Mouse (Mus musculus): ENCODE measurements around the gene Epb41l3.
"Not testable (repeated sequence)": the region's sequence is repeated elsewhere in the genome, so short reads cannot be mapped to it uniquely, and the experiment has no call there.

Gene Epb41l3

DNA sequence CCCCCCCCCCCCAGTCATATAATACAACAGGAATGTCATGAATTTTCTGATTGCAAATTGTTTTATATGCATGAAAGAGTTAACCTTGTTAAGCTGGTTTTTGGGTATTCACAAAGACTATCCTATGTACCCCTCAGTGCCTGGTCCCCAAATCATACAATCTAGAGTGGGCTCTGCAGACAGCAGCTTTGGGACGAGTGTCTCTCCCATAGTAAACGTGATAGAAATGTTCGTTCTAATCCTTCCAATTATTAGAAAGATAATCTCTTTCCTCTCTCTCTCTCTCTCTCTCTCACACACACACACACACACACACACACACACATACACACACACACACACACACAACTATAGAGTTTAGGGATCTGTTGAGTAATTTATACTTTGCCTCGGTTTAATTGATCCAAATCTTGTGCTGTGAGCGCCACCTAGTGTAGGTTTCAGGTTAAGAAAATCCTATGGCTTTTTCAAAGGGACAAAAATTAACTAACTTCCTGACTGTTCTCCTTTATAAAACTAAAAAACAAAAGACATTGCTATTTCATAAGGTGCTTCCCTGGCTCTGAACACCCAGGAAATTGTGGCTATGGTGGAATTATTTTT lies 30.4 kb downstream of the Epb41l3 start:
- DNase-seq (ENCODE audit: low read depth, low spot score): peak; percentile 74

DNA sequence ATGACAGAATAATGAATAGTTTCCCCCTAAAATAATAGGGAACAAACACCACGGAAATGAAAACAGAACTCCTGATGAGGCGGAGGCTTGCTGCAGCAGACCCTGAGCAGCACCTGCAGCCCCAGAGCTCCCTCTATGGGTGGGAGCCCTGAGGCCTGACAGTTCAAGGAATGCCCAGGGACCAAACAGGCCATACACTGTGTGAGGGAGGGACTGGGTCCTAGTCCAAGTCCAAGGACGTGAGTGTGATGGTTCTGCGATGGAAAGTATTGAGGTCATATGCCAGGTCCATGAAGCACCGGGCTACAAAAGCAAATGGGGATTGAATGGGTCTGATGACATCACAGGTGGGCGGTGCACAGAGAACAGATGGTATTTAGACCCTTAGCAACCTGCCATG lies 33.7 kb downstream of the Epb41l3 start:
- no peak for DNase-seq (ENCODE audit: low read depth, low spot score)

DNA sequence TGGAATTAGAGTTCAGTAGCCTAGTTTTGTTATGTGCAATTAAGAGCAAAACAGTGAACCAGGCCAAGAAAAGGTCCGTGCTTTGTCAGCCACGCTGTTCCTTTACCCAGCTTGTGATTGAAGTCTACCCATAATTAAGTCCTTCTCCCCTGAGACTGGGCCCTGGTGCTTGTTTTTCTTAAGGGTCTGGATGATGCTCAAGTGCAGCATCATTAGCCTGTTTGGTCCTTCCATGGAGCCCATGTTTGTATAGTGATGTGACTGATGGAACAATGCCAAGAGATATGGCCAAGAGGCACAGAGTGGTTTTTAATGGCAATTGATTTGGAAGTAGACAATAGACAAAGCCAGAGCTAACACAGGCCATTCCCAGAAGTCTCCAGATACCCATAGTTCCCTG lies 36.7 kb downstream of the Epb41l3 start:
- no peak for DNase-seq (ENCODE audit: low read depth, low spot score)

DNA sequence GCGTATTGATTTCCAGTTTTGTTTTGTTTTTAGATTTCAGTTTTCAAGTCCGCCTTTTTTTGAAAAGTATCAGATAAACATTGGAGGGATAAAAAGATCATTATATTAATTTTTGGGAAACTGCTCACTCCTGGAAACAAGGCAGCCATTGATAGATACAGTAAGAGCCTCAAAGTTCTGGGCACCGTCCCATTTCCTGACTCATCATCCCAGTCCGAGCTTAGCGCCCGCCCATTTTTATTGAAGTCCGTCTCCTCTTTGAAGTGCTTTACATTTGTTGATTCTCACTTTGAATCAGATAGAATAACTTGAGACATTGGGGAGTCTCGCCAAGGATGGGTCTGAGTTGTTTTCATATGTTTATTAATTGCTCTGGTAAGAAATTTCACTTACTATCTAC lies 43.7 kb downstream of the Epb41l3 start:
- peak; percentile 85 for DNase-seq (ENCODE audit: low read depth, low spot score)

DNA sequence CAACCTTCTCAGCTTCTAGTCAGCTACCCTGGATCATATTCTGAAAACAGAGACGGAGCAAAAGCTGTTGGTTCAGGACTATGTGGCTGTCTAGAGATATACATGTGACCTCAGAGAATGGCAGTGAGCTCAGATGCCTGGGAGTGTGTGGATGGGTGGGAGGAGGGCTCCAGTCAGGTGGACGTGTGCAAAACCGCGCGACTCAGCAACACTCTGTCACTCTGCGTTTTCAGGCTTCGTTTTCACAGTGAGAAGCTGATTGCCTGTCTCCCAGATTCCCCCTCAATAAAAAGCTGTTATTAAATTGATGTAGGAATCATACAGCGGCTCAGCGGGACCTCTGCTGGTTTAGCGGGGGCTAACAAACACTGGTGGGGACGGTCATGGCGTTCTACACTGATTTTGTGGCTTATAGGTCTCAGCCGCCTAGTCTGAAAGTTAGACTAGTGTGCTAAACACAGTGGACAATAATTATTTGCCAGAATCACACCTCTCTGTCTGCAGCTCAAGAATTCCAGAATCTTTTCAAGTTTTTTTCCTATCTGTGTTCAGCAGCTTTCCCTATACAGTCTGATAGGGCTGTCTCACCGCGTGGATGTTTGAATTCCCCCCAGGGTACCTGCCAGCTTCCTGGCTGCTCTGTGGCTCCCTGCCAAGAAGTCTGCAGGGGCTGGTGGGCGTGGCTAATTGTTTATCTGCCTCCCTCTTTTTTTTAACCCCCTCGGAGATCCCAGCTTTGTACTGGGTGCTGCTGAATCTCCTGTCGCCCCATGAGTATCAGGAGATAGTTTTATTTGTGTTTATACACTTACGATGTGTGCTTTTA lies 45.3 kb downstream of the Epb41l3 start:
- no peak for DNase-seq (ENCODE audit: low read depth, low spot score)

DNA sequence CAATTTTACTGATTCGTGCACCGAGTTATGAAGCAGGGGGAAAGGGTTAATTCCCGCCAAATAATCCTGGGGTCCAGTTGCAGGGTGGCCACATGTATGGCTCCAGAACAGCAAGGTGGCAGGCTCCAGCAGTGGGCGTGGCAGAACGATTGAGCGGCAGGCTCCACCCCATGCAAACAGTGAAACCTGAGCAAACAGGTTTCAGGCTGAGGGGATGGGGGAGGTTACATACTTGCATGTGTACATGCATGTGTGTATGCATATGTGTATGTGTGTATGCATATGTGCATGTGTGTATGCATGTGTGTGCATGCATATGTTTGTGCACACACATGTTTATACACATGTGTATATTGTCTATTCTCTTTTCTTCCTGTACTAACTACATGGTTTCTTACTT lies 46.9 kb downstream of the Epb41l3 start:
- DNase-seq (ENCODE audit: low read depth, low spot score): not testable (repeated sequence)

DNA sequence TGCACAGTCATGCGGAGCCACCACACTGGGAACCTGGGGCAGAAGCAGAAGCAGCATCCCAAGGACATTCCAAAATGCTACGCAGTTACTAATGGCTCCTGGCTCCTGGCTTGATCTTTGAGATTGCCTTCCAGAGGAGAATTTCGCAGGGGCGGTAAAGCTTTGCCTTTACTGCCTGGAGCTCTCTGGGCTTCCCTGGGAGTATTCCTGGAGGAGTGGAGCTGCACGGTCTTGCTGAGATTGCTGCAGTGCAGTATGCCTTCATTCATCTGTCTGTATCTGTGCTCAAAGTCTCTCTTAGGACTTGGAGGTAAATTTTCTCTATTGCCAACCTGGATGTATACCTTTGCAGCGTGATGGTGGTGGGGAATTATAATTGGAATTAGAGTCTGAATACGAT lies 52.0 kb downstream of the Epb41l3 start:
- no peak for DNase-seq (ENCODE audit: low read depth, low spot score)

DNA sequence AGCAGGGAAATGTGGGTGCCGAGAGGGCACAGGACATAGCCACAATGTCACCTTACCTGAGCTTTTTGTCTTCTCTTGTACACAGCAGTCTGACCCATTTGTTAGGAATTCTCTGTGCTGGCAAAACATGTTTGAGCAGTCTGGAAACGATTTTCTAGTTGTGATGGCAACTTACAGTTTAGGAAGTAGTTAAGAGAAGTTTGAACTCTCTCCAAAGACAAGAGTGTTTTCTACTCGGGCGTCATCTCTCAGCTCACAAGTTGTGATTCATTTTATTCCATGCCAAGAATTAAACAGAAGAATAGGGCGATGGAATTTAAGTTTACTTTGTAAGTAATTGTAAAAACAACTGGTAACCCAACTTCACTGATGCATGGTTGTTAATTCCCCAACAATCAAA lies 52.5 kb downstream of the Epb41l3 start:
- peak; percentile 51 for DNase-seq (ENCODE audit: low read depth, low spot score)

DNA sequence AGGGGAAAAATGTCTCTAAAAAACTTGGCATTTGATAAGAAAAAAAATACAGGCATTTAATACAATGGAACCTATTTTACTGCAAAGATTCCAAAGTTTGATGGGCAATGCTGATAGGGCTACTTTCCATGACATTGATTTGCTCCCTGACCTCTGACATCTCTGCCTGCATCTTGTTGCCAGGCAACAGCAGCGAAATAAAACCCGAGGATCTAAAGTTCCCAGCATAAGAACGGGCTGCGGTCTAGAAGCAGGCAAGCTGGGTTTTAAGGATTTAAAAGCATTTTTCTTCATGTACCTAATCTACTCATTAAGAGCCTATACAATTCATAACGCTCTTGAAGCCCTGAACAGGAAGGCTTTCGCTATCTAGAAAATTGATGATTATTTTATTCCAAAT lies 54.0 kb downstream of the Epb41l3 start:
- DNase-seq (ENCODE audit: low read depth, low spot score): no peak

DNA sequence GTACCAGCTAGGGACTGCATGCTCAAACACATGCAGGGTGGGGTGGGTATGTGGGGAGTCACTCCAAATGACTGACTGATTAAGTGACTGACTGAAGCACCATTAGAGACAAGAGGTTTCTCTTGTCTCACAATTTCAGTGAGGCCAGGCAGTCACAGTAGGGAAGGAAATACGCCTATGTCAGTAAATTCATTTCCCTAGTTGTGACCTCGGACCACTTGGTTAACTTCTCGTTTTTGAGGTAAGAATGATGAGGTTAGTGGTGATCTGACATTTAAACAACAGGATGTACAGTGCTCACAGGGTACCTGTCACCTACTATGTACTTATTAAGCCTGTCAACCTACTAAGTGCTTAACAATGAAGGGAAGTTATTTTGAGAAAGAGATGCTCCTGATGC lies 67.5 kb downstream of the Epb41l3 start:
- DNase-seq (ENCODE audit: low read depth, low spot score): no peak

DNA sequence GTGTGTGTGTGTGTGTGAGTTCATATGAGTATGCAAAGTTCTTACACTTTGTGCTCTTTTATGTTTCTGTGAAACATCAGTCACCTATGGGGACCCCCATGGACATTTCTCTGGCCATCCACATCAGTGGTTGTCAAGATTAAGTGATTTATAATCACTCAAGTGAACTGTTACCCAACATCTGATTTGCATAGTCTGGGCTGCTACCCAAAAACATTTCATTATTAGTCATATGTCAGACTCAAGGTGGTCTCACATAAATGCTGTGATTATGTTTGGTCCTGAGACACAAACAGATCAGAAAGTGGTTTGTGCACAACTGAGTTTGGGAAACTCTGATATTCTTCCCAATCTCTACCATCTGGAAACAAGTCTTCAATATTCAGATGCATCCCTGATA lies 75.3 kb downstream of the Epb41l3 start:
- DNase-seq (ENCODE audit: low read depth, low spot score): peak; percentile 63

DNA sequence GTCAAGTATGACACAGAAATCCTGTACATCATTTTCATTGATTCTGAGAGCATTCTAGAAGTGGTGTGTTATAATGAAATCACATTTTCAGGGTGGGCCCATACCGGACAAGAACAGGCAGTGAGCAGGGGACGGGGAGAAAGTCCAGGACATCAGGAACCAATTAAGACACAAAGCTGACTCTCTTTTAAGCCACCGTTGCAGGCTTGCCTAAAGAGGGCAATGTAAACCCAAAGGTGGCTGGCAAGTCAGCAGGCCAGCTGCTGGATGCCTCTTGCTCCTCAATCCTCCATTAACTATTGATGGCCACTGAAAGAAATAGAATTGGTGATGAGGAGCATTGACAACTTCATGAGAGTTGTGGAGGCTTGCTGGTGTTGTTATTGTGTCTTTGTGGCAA lies 75.8 kb downstream of the Epb41l3 start:
- peak; percentile 80 for DNase-seq (ENCODE audit: low read depth, low spot score)

DNA sequence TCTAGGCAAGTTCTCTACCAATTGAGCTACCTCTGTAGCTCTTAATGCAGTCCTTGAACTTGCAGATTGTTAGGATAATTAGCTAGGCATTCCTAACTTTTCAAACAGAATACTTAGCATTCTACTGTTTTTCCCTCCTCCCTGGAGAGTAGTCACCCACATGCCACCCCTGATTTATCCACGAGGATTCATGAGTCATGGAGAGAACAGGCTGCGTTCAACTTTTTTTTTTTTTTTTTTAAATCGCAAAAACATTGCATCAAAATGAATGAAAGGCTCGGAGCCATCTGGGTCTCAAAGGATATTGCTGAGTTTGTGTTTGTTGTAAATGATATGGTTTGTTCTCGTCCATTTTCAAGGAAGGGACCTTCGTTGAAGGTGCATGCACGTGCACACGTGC lies 79.6 kb downstream of the Epb41l3 start:
- peak; percentile 51 for DNase-seq (ENCODE audit: low read depth, low spot score)

DNA sequence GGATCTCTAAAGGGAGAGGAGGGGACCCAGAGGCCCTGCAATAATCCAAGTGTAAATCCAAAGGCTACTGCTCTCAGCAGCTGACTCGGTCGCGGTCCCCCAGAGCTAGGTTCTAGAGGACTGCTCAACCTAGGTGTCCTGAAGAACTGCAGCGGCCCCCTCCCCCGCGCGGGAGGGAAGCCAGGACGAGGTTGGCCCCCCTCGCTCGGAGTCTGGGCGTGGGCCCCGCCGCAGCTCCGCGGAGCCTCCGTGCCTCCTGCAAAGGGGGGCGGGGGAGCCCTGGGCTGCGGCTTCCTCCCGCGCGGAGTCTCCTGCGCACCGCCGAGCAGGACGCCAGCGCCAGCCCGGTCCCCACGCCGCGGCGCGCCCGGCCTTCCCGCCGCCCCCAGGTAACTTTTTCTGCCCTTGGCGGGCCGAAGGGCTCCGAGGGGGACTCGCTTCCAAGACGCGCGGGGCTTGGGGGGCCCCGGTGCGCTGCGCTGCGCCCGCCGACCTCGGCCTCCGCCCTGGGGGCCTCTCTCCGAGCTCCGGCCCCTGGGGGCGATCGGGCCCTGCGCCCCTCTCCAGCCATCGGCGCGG lies 81.1 kb downstream of the Epb41l3 start:
- DNase-seq (ENCODE audit: low read depth, low spot score): peak; percentile 61

DNA sequence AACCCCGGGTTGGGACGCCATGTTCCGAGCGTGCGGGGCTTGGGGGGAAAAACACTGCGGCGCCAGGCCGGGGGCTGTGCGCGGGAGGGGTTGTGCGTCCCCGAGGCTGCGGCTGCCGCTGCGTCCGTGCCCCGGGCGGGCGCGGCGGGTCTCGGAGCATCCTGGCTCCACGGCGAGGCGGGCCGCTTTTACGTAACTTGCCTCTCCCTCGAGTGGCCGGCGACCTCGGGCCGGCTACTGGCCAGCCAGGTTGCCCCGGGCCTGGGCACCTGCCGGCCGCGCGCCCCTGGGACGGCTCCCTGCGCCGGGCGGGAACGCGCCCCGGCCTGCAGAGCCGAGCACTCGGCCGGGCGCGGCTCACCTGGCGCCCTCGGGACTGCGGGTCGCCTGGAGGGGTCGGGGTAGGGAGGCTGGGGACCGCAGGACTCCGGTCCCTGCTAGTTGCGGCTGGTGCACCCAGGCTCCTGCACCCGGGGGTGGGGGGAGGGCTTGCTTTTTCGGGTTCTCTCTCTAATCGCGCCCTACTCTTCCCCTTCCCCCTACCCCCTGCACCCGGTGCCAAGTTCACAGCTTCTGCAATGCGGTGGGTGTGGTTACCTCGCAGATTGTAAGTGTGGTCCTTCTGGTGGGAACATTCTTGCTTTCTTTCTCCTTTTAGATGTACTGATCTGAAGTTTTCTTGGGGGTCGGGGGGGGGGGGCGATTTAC lies 81.8 kb downstream of the Epb41l3 start:
- peak; percentile 84 for DNase-seq (ENCODE audit: low read depth, low spot score)

DNA sequence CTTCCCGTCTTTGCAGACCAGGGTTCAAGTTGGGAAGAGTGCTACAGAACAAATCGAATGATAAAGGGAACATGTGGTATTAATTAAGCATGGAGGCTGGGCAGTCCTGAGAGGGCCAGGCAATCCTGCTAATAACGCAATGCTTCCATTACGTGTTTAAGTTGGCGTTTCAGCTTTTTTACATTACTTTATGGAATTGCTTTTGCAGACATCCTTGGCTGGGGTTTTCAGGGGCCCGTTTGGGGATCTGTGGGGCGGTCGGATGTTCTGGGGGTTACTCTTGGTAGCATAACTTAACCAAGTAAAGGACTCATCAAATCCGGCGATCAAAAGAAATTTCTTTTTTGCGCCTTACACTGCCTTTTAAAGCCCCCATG lies 82.3 kb downstream of the Epb41l3 start:
- peak; percentile 77 for DNase-seq (ENCODE audit: low read depth, low spot score)

DNA sequence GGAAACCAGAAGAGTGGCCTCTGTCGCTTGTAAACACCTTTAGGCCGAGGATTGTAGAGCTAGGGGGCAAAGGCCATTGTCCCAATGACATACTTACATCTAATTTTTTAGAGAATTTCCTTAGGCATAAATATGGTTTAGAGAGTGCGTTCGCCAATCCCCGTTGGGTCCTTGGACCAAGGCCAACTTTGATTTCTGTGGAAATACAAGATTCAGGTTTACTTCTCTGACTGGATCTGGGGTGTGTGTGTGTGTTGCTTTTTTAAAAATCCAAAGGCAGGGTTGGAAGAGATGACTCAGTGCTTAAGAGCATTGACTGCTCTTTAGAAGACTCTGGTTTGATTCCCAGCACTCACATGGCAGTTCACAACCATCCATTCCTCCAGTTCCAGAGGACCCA lies 83.2 kb downstream of the Epb41l3 start:
- DNase-seq (ENCODE audit: low read depth, low spot score): peak; percentile 32

DNA sequence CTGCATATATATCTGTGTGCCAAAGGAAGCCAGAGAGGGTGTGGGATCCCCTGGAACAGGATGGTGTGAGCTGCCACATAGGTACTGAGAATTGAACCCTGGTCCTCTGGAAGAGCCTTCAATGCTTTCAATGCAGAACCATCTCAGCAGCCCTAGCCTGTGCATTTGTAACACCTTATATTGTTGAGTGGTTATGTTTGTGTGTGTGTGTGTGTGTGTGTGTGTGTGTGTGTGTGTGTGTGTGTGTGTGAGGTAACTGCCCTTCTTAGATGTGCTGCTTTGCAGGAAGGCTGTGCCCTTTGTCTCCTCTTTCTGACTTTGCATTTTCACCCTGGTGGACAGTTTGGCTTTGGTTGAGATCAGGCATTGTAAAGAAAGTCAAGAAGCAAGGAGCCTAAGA lies 87.2 kb downstream of the Epb41l3 start:
- DNase-seq (ENCODE audit: low read depth, low spot score): no peak

DNA sequence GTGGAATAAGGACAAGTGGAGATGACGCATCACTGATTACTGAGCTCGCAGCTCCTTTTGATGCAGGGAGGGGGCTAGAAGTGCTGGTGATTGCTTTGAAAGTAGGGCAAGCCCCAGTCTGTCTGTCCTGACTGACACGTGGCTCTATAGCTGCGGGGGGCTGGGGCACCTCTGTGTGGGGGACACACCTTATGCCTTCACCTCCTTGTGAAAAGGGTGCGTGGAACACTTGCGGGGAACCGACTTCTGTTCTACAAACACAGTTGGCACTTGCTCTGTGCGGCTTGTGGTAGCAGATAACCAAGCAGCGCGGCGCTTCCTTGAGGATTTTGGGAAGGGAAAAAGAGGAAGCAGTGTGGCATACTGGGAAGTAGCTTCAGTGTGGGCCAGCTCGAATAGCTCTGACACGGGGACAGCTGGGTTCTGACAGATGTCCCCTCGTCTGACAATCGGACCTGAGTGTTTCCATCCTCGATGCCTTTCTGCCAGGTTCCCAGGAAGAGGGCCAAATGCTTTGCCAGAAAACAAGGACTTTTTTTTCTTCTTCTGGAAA lies 101.5 kb downstream of the Epb41l3 start:
- DNase-seq (ENCODE audit: low read depth, low spot score): no peak

DNA sequence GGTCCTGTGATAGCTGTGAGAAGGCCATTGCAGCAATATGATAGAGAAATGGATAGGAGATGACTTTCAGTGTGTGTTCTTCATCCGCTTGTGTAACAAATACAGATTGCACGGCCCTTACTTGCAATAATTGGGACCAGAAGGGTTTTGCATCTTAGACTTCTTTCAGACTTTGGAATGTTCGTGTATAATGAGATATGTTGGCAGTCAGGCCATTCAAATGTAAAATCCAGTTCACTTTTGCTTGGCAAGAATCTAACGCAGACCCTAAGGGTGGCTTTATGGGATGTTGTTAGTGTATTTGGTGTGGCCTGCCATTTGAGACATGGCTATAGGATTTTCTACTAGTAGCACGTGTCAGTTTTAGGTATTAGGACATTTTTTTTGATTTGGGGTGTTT lies 102.5 kb downstream of the Epb41l3 start:
- no peak for DNase-seq (ENCODE audit: low read depth, low spot score)

DNA sequence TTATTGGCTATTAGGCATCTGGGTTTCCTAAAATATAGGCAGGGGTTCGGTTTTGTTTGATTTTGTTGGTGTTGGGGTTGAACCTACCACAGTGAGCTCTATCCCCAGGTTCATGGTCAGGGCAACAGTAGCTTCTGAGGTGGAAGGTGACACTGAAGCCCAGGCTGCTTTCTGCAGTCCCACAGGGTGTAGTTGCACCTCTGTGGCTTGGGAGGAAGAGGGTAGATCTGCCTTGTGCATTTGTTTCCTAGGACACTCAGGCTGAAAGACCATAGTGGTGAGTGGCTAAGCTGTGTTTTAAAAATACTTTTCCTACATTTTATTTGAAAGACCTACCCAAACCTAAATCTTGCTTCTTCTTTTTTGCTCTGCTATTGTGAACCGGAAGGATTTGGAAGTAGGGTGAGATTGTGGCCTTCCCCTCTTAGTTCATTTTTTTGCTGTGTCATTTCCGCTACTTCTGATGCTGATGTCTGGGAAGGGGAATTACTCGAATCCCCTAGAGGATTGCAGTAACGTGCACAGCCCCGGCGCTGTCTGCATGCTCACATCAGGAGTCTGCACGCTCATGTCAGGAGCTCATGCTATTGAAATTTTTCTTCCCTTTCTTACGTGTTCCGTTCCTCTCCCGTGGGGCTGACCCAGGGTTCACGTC lies 105.5 kb downstream of the Epb41l3 start:
- DNase-seq (ENCODE audit: low read depth, low spot score): peak; percentile 95
